Mouse (Mus musculus): ENCODE measurements around the gene Fut2. TPM values are rescaled to one million over a fixed set of nuclear protein-coding genes. Genes with fewer than 3 reads are reported as not detected.
A peak's percentile ranks its signal among the peaks of the same experiment; 100 is the strongest.

Gene Fut2
- total and polyA plus RNA-seq, 2 experiments from 2014 or later, result 0.15 TPM; not detected in 1

GRCm38 (mm10) chr7:45697894-45698293, 31.7 kb upstream of the Fut2 start:
- DNase-seq (ENCODE audit: low spot score), result no peak
- WGBS, result 89% methylated on average over 5 of the region's 7 CpGs
- H3K4me2 ChIP-seq (ENCODE audit: low read depth, low read length), result no peak overlapping the region
- H3K9me3 ChIP-seq (ENCODE audit: low read length), result no peaks in the 10 kb centered on the region
- no peaks in the 10 kb centered on the region for H3K27me3 ChIP-seq (ENCODE audit: insufficient read depth, low read length)
- H3K9ac ChIP-seq (replicated peaks; ENCODE audit: low read length), result no peak overlapping the region
- no peaks in the 10 kb centered on the region for H3K36me3 ChIP-seq (ENCODE audit: insufficient read depth, low read length)
- ATAC-seq, result no peak
- TF ChIP-seq CTCF (IDR thresholded peaks at IDR 0.05; ENCODE audit: low read depth), result no peak
- H3K4me1 ChIP-seq (ENCODE audit: insufficient read depth, low read length), result peaks cover 10% of the 10 kb centered on the region
- no peak overlapping the region for H3K4me3 ChIP-seq (ENCODE audit: low read length)
- H3K27ac ChIP-seq, result no peak overlapping the region

GRCm38 (mm10) chr7:45695098-45695497, 28.9 kb upstream of the Fut2 start:
- no peaks in the 10 kb centered on the region for H3K9me3 ChIP-seq (ENCODE audit: low read length)
- peaks cover 2% of the 10 kb centered on the region; the same call in 1 of the 2 replicates for H3K4me1 ChIP-seq (ENCODE audit: insufficient read depth, low read length)
- ATAC-seq (no peak), DNase-seq (ENCODE audit: low spot score) (no peak)
- WGBS, result 11% methylated on average over 6 of the region's 6 CpGs
- no peaks in the 10 kb centered on the region for H3K36me3 ChIP-seq (ENCODE audit: insufficient read depth, low read length)
- no peak overlapping the region for H3K4me3 ChIP-seq (ENCODE audit: low read length)
- H3K27me3 ChIP-seq (ENCODE audit: insufficient read depth, low read length), result no peaks in the 10 kb centered on the region
- no peak overlapping the region for H3K27ac ChIP-seq
- no peak for TF ChIP-seq CTCF (IDR thresholded peaks at IDR 0.05; ENCODE audit: low read depth)
- H3K4me2 ChIP-seq (ENCODE audit: low read depth, low read length), result no peak overlapping the region
- H3K9ac ChIP-seq (replicated peaks; ENCODE audit: low read length), result no peak overlapping the region

- 89% methylated on average over 50 of the region's 50 CpGs for WGBS
- Histone ChIP-seq H3K27me3 (ENCODE audit: insufficient read depth, low read length) (no peaks in the 10 kb centered on the region), H3K36me3 (ENCODE audit: insufficient read depth, low read length) (no peaks in the 10 kb centered on the region), H3K9ac (replicated peaks; ENCODE audit: low read length) (no peak within 1 kb of the TSS), H3K4me3 (ENCODE audit: low read length) (no peak within 1 kb of the TSS), H3K4me1 (ENCODE audit: insufficient read depth, low read length) (no peaks in the 10 kb centered on the region), H3K27ac (no peak within 1 kb of the TSS), H3K9me3 (ENCODE audit: low read length) (no peaks in the 10 kb centered on the region), H3K4me2 (ENCODE audit: low read depth, low read length) (no peak within 1 kb of the TSS)
- DNase-seq (ENCODE audit: low spot score) (no peak), ATAC-seq (peak; percentile 36; the same call in 1 of the 2 replicates)
- no peak for TF ChIP-seq CTCF (IDR thresholded peaks at IDR 0.05; ENCODE audit: low read depth)
Observed at GRCm38 (mm10) chr7:45693921-45694591, 27.9 kb upstream of the Fut2 start, which contains the start of gene Sec1. TSS of gene Sec1 (minus strand) at chr7:45694402.

GRCm38 (mm10) chr7:45692364-45692763, 26.2 kb upstream of the Fut2 start:
- Histone ChIP-seq H3K9me3 (ENCODE audit: low read length) (no peaks in the 10 kb centered on the region), H3K36me3 (ENCODE audit: insufficient read depth, low read length) (no peaks in the 10 kb centered on the region), H3K27me3 (ENCODE audit: insufficient read depth, low read length) (no peaks in the 10 kb centered on the region), H3K4me3 (ENCODE audit: low read length) (no peak overlapping the region), H3K27ac (no peak overlapping the region), H3K9ac (replicated peaks; ENCODE audit: low read length) (no peak overlapping the region), H3K4me1 (ENCODE audit: insufficient read depth, low read length) (no peaks in the 10 kb centered on the region), H3K4me2 (ENCODE audit: low read depth, low read length) (no peak overlapping the region)
- 76% methylated on average over 2 of the region's 2 CpGs for WGBS
- ATAC-seq (no peak), DNase-seq (ENCODE audit: low spot score) (no peak)
- TF ChIP-seq CTCF (IDR thresholded peaks at IDR 0.05; ENCODE audit: low read depth), result no peak

GRCm38 (mm10) chr7:45689800-45690199, 23.6 kb upstream of the Fut2 start:
- H3K36me3 ChIP-seq (ENCODE audit: insufficient read depth, low read length), result no peaks in the 10 kb centered on the region
- no peak overlapping the region for H3K4me2 ChIP-seq (ENCODE audit: low read depth, low read length)
- no peak for ATAC-seq
- 73% methylated on average over 11 of the region's 11 CpGs for WGBS
- no peak for TF ChIP-seq CTCF (IDR thresholded peaks at IDR 0.05; ENCODE audit: low read depth)
- H3K4me3 ChIP-seq (ENCODE audit: low read length), result no peak overlapping the region
- DNase-seq (ENCODE audit: low spot score), result no peak
- no peak overlapping the region for H3K27ac ChIP-seq
- H3K4me1 ChIP-seq (ENCODE audit: insufficient read depth, low read length), result no peaks in the 10 kb centered on the region
- no peak overlapping the region for H3K9ac ChIP-seq (replicated peaks; ENCODE audit: low read length)
- no peaks in the 10 kb centered on the region for H3K9me3 ChIP-seq (ENCODE audit: low read length)
- no peaks in the 10 kb centered on the region for H3K27me3 ChIP-seq (ENCODE audit: insufficient read depth, low read length)

- no peak overlapping the region for H3K4me2 ChIP-seq (ENCODE audit: low read depth, low read length)
- no peaks in the 10 kb centered on the region for H3K4me1 ChIP-seq (ENCODE audit: insufficient read depth, low read length)
- no peak overlapping the region for H3K9ac ChIP-seq (replicated peaks; ENCODE audit: low read length)
- no peak for DNase-seq (ENCODE audit: low spot score)
- no peaks in the 10 kb centered on the region for H3K27me3 ChIP-seq (ENCODE audit: insufficient read depth, low read length)
- no peaks in the 10 kb centered on the region for H3K9me3 ChIP-seq (ENCODE audit: low read length)
- 66% methylated on average over 6 of the region's 6 CpGs for WGBS
- no peak for ATAC-seq
- no peak overlapping the region for H3K27ac ChIP-seq
- no peak overlapping the region for H3K4me3 ChIP-seq (ENCODE audit: low read length)
- TF ChIP-seq CTCF (IDR thresholded peaks at IDR 0.05; ENCODE audit: low read depth), result no peak
- H3K36me3 ChIP-seq (ENCODE audit: insufficient read depth, low read length), result no peaks in the 10 kb centered on the region
Observed at GRCm38 (mm10) chr7:45689099-45689498, 22.9 kb upstream of the Fut2 start.

GRCm38 (mm10) chr7:45686841-45687240, 20.6 kb upstream of the Fut2 start:
- H3K4me3 ChIP-seq (ENCODE audit: low read length), result no peak overlapping the region
- H3K4me1 ChIP-seq (ENCODE audit: insufficient read depth, low read length), result no peaks in the 10 kb centered on the region
- no peak overlapping the region for H3K27ac ChIP-seq
- no peak for DNase-seq (ENCODE audit: low spot score)
- no peaks in the 10 kb centered on the region for H3K9me3 ChIP-seq (ENCODE audit: low read length)
- H3K27me3 ChIP-seq (ENCODE audit: insufficient read depth, low read length), result no peaks in the 10 kb centered on the region
- ATAC-seq, result no peak
- no peak overlapping the region for H3K9ac ChIP-seq (replicated peaks; ENCODE audit: low read length)
- no peak overlapping the region for H3K4me2 ChIP-seq (ENCODE audit: low read depth, low read length)
- TF ChIP-seq CTCF (IDR thresholded peaks at IDR 0.05; ENCODE audit: low read depth), result no peak
- 74% methylated on average over 3 of the region's 3 CpGs for WGBS
- H3K36me3 ChIP-seq (ENCODE audit: insufficient read depth, low read length), result no peaks in the 10 kb centered on the region
